Mouse (Mus musculus): Measurements from ENCODE around the gene Ccdc40.
"Not testable (repeated sequence)": the region's sequence is repeated elsewhere in the genome, so short reads cannot be mapped to it uniquely, and the experiment has no call there.

- not testable (repeated sequence) for TF ChIP-seq POLR2A (IDR thresholded peaks at IDR 0.05; ENCODE audit: borderline replicate concordance, low read depth, low read length); CTCF (IDR thresholded peaks at IDR 0.05; ENCODE audit: low read depth, low read length)
These were observed 64.5 kb downstream of the Ccdc40 start for GRCm38 (mm10) chr11:119292861-119293260.

Data from bone marrow macrophage, adult 2 months (primary cell).